Mouse (Mus musculus) small intestine, adult 2 months (tissue): Measurements from ENCODE around the gene Rasal2.

Experiments
- CTCF ChIP-seq: fragments of 200-500 bp; IDR thresholded peaks from 2 replicates; pipeline ENCODE4 v1.5.1; 2012; ENCODE audit warnings: low read depth, mild to moderate bottlenecking, control low read depth, inconsistent platforms, low read length, moderate library complexity, mixed read lengths; ENCODE audit not compliant: insufficient replicate concordance, insufficient read length; ENCODE audit errors: extremely low read depth
- POLR2A ChIP-seq: fragments of 200-500 bp; IDR thresholded peaks from 2 replicates; pipeline ENCODE4 v1.6.1; 2012; ENCODE audit warnings: low read depth, mild to moderate bottlenecking, control low read depth, inconsistent platforms, low read length, moderate library complexity

DNA sequence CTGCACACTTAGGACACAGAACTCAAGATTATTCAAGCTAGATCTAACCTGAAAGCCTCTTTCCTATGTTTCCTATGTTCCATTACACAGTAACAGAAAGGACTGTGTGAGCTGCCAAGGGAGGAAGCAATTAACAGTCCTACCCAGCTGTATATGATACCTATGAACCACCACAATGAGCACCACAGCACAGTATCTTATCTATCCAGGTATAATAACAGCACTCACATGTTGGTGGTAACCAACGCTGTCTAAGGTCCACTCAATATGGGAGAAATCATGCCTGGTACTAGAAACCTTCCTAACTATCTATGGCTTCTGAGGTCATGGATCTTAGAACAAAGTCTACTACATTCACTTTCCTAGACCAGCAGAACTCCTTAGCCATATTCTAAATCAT lies 89.3 kb downstream of the Rasal2 start:
- TF ChIP-seq CTCF (no peak), POLR2A (no peak)
